Comparison of ENCODE assay signal across 8 mouse cellular contexts in the genomic region with DNA sequence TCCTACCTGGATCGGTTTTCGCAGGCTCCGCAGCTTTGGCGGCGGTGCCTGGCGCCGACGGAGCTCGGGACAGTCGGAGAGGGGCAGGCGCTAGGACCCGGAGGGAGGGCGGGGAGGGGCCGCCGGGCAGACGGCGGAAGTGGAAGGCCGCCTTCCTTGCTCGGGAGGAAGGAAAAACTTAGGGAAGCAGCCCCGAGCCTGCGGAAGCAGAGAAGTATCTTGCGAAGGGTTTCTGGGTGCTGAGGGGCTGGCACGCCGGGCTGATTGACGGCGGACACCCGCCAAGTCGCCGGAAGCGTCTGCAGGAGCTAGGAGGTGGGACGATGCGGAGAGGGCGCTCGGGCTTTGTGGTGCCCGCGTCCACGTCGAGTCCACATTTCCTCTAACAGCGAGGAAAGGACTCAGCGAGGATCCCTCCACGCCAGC. TPM values are rescaled to one million over a fixed set of nuclear protein-coding genes. Genes with fewer than 3 reads are reported as not detected.
DNase-seq lines count a peak whose midpoint lies in the region; ATAC-seq lines count a peak whose summit lies in the region.

Zfp646 (plus strand) TSS at position 181 of the 426 bp plus-strand sequence.

- H3K4me2 ChIP-seq in heart, embryonic 16.5 days (ENCODE audit: low read depth, low read length), result peak within 1 kb of the TSS; percentile 89
- H3K4me2 ChIP-seq in liver, embryonic 13.5 days, result peak within 1 kb of the TSS; percentile 87

- peak within 1 kb of the TSS; percentile 93 for H3K4me3 ChIP-seq in forebrain, embryonic 10.5 days
- peak within 1 kb of the TSS; percentile 88 for H3K4me3 ChIP-seq in heart, embryonic 16.5 days (ENCODE audit: low read length)
- H3K4me3 ChIP-seq in liver, embryonic 13.5 days (replicated peaks), result peak within 1 kb of the TSS; percentile 93

- no peaks in the 10 kb centered on the region for H3K27me3 ChIP-seq in forebrain, embryonic 10.5 days (ENCODE audit: poor library complexity, severe bottlenecking)
- no peaks in the 10 kb centered on the region for H3K27me3 ChIP-seq in heart, embryonic 16.5 days (ENCODE audit: control insufficient read depth, insufficient read depth, low read length)
- H3K27me3 ChIP-seq in liver, embryonic 13.5 days, result no peaks in the 10 kb centered on the region

- H3K36me3 ChIP-seq in forebrain, embryonic 10.5 days (replicated peaks), result peaks cover 64% of the 10 kb centered on the region
- peaks cover 25% of the 10 kb centered on the region for H3K36me3 ChIP-seq in heart, embryonic 16.5 days (ENCODE audit: control insufficient read depth, insufficient read depth)
- H3K36me3 ChIP-seq in liver, embryonic 13.5 days, result peaks cover 54% of the 10 kb centered on the region

- peak; percentile 94 for DNase-seq in A20 (ENCODE audit: low read depth, low spot score)
- DNase-seq in adrenal gland, adult 8-10 months, result peak; percentile 53
- peak; percentile 90 for DNase-seq in forebrain, embryonic 10.5 days (ENCODE audit: extremely low spot score, low spot score)
- DNase-seq in kidney, postnatal 25 days, result peak; percentile 78 to 90
- DNase-seq in liver, embryonic 13.5 days, result peak; percentile 74
- DNase-seq in natural killer cell, adult 2 months (ENCODE audit: low spot score in 2 of 2), result peak; percentile 62 to 67
- peak; percentile 90 for DNase-seq in telencephalon, adult 2 months (ENCODE audit: low read depth, low spot score)

- 0 out of 2 replicates have a peak, but pooled peaks cover 4% of the 10 kb centered on the region for H3K9me3 ChIP-seq in forebrain, embryonic 10.5 days
- H3K9me3 ChIP-seq in heart, embryonic 16.5 days (replicated peaks; ENCODE audit: control insufficient read depth, low read length), result no peaks in the 10 kb centered on the region
- H3K9me3 ChIP-seq in liver, embryonic 13.5 days (replicated peaks), result peaks cover 30% of the 10 kb centered on the region

- peak within 1 kb of the TSS; percentile 99 for H3K27ac ChIP-seq in forebrain, embryonic 10.5 days
- H3K27ac ChIP-seq in heart, embryonic 16.5 days (ENCODE audit: low read length), result peak within 1 kb of the TSS; percentile 98
- peak within 1 kb of the TSS; percentile 96 for H3K27ac ChIP-seq in liver, embryonic 13.5 days

- under 1% methylated on average over 41 of the region's 41 CpGs for WGBS in forebrain, embryonic 10.5 days
- under 1% methylated on average over 41 of the region's 41 CpGs for WGBS in heart, embryonic 16.5 days
- under 1% methylated on average over 41 of the region's 41 CpGs for WGBS in liver, embryonic 13.5 days (ENCODE audit: insufficient replicate concordance)

- ATAC-seq in heart, embryonic 16.5 days (replicated peaks; ENCODE audit: extremely low read depth, insufficient read depth, low FRiP score), result peak; percentile 89
- peak; percentile 81 for ATAC-seq in liver, embryonic 13.5 days (ENCODE audit: low read depth)

- peak within 1 kb of the TSS; percentile 96 for H3K9ac ChIP-seq in heart, embryonic 16.5 days (ENCODE audit: low read length)
- peak within 1 kb of the TSS; percentile 98 for H3K9ac ChIP-seq in liver, embryonic 13.5 days

- H3K4me1 ChIP-seq in forebrain, embryonic 10.5 days, result peaks cover 27% of the 10 kb centered on the region
- H3K4me1 ChIP-seq in heart, embryonic 16.5 days (ENCODE audit: control insufficient read depth, insufficient read depth, low read length), result peaks cover 16% of the 10 kb centered on the region
- peaks cover 42% of the 10 kb centered on the region for H3K4me1 ChIP-seq in liver, embryonic 13.5 days (replicated peaks)

RNA-seq across cellular contexts. Expression of gene Zfp646, which starts in this region (rescaled TPM):
- 10 to 100 TPM; 34.2 to 46.2 (median 40.2) TPM for total RNA-seq in adrenal gland, adult 8-10 months (2022)
- 18.6 and 19.5 TPM in 2 replicates for polyA plus RNA-seq in forebrain, embryonic 10.5 days (2016; fragmentation: Nextera tagmentation; extraction: Ambion mirVana)
- 6.8 and 7.4 TPM in 2 replicates for polyA plus RNA-seq in heart, embryonic 16.5 days (2015; fragmentation: Nextera tagmentation; extraction: Ambion mirVana)
- polyA plus RNA-seq in liver, embryonic 13.5 days (2015; fragmentation: Nextera tagmentation; extraction: Ambion mirVana), result 3.7 and 5.0 TPM in 2 replicates

Comparison
In these comparisons a context has a peak if more than half of its experiments do, and no peak if none do; other contexts are left out.
1. Peak in every context shown above with its lines: DNase-seq, ATAC-seq, H3K4me3 ChIP-seq and H3K27ac ChIP-seq.